Mouse (Mus musculus) CD4-positive helper T cell, adult 2 months (primary cell): ENCODE data around the gene Kctd7.
A peak's percentile ranks its signal among the peaks of the same experiment; 100 is the strongest.

Experiments
- DNase-seq: peaks from one replicate; pipeline ENCODE4 v3.0.0-alpha.2; 2012; ENCODE audit warnings: low read depth, missing footprints, low spot score

The Kctd7 gene

GRCm38 (mm10) chr5:130192356-130192944 lies 47.8 kb downstream of the Kctd7 start:
- no peak for DNase-seq

GRCm38 (mm10) chr5:130193760-130194159 lies 49.1 kb downstream of the Kctd7 start:
- DNase-seq = no peak

- peak; percentile 49 for DNase-seq
These were observed 51.6 kb downstream of the Kctd7 start for GRCm38 (mm10) chr5:130196307-130196706.

GRCm38 (mm10) chr5:130197454-130197853 lies 52.8 kb downstream of the Kctd7 start:
- no peak for DNase-seq

GRCm38 (mm10) chr5:130197981-130198380 lies 53.3 kb downstream of the Kctd7 start:
- no peak for DNase-seq

GRCm38 (mm10) chr5:130200233-130201029 lies 55.8 kb downstream of the Kctd7 start:
- no peak for DNase-seq

GRCm38 (mm10) chr5:130203948-130204347 lies 59.3 kb downstream of the Kctd7 start:
- DNase-seq = peak; percentile 58

GRCm38 (mm10) chr5:130204560-130204959 lies 59.9 kb downstream of the Kctd7 start:
- DNase-seq = peak; percentile 74
